Mouse (Mus musculus): ENCODE results near the gene Prl. TPM values are rescaled to one million over a fixed set of nuclear protein-coding genes. Genes with fewer than 3 reads are reported as not detected.

The Prl gene
- polyA plus RNA-seq, 1 experiment from 2014 or later = not detected

Other genes with a start within 250 kb of the Prl start
- not detected in 2 replicates for gene Prl3d1, start 36.6 kb downstream of the Prl start, polyA plus RNA-seq (2016; fragmentation: Nextera tagmentation; extraction: Ambion mirVana)
- gene Prl3d2, start 64.1 kb downstream of the Prl start, polyA plus RNA-seq (2016; fragmentation: Nextera tagmentation; extraction: Ambion mirVana) = not detected in 2 replicates
- not detected in 2 replicates for gene Prl3d3, start 99.2 kb downstream of the Prl start, polyA plus RNA-seq (2016; fragmentation: Nextera tagmentation; extraction: Ambion mirVana)
- gene Prl3c1, start 139.1 kb downstream of the Prl start, polyA plus RNA-seq (2016; fragmentation: Nextera tagmentation; extraction: Ambion mirVana) = not detected in 2 replicates
- 0.59 TPM in 1 of 2 replicates, not detected in the other for gene Prl3b1, start 184.3 kb downstream of the Prl start, polyA plus RNA-seq (2016; fragmentation: Nextera tagmentation; extraction: Ambion mirVana)
- not detected in 2 replicates for gene Prl3a1, start 201.9 kb downstream of the Prl start, polyA plus RNA-seq (2016; fragmentation: Nextera tagmentation; extraction: Ambion mirVana)